Mouse (Mus musculus): Measurements from ENCODE around the gene Srgap2.
A peak's percentile ranks its signal among the peaks of the same experiment; 100 is the strongest.

The Srgap2 gene

GRCm38 (mm10) chr1:131473631-131474118 lies 53.5 kb downstream of the Srgap2 start:
- no peak for DNase-seq (ENCODE audit: low read depth, low spot score)

GRCm38 (mm10) chr1:131470597-131470996 lies 56.6 kb downstream of the Srgap2 start:
- DNase-seq (ENCODE audit: low read depth, low spot score) = no peak

DNA sequence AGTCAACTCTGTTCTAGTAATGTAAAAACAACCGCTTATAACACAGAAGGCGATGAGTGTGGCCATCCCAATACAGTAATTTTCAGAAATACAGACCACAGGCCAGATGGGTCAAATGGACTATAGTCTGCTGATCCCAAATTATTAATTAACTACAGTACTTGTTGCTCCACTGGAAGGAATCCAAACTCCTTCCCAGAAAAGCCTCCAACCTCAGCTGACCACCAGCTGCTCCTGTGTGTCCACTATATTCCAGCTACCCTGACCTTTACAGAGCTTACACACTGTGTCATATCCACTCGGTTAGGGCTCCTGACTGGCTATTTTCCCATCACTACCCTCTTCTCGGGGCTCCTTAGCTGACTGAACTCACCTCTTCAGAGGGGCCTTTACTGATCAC lies 61.3 kb downstream of the Srgap2 start:
- DNase-seq (ENCODE audit: low read depth, low spot score) = no peak

DNA sequence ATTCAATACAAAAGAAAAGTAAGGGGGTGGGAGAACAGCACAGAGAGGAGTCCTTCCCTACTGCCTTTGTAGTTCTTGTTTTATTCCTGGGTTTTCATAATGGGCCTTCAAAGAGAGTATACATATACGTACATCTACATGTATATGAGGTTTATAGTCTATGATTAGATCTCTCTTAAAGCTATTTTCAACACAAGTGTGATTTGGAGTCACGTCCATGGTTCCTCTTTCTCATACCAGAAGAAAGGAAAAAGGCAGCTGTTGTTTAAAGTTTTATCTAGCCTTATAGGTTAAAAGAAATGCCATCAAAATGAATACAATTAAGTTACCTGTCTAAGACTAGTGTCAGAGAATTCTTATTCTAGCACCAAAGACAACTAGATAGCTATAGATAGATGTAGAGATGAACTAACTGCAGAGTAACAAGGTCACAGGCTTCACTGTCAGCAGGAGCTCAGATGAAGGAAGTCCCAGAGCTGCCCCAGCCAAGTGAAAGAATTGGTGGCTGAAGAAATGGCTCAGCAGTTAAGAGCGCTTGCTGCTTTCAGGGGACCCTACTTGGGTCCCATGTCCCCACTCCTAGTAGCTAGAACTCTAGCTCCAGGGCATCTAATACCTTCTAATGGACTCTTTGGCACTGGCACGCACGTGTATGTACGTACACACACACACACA lies 63.1 kb downstream of the Srgap2 start:
- DNase-seq (ENCODE audit: low read depth, low spot score) = no peak

DNA sequence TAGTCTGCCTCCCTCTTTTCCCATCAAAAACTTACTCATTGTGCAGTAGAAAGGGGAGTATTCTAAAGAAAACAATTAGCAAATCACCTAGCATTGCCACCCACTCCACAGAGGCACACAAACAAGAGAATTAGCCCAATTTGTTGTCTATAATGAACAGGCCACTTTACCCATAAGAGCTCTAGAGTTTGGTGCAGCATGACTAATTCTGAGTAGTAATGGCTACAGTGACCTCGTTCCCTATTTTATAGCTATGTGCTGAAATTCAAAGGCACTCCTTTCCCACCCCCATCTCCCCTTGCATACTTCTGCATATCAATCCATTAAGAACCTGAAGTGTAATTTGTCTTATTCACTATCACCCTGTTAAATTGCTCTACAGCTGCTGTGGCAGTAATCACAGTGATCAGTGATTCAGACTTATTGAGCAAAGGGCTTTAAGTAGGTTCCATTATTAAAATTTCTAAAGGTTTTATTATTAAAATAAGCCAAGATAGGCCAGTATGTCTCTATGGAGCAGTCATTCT lies 64.5 kb downstream of the Srgap2 start:
- DNase-seq (ENCODE audit: low read depth, low spot score) = no peak

- DNase-seq (ENCODE audit: low read depth, low spot score) = no peak
These were observed 66.1 kb downstream of the Srgap2 start for GRCm38 (mm10) chr1:131460914-131461530.

DNA sequence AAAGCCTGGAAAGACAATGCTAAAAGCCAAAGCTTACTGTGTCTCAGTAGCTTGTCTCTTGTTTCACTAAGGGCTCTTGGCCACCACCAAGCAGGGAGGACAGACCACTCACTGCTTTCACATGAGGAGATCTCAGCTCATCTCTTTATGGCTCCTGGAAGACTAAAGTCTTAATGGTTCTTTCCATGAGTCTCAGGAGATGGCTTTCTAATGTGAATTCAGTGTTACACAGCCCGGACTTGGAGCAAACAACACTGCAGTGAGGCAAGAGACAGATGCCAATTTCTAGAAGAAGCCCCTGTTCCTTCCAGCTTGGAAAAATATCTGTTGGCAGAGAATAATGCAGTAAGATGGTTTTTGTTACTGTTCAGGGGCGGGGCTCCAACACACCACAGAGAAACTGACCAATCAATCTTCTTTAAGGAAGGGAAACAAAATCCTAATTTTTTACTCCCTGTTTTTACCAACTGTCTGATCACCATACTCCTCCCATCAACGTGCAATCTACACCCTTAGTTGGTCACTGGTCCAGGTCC lies 71.7 kb downstream of the Srgap2 start:
- DNase-seq (ENCODE audit: low read depth, low spot score) = no peak

GRCm38 (mm10) chr1:131454386-131454785 lies 72.8 kb downstream of the Srgap2 start:
- DNase-seq (ENCODE audit: low read depth, low spot score) = no peak

DNA sequence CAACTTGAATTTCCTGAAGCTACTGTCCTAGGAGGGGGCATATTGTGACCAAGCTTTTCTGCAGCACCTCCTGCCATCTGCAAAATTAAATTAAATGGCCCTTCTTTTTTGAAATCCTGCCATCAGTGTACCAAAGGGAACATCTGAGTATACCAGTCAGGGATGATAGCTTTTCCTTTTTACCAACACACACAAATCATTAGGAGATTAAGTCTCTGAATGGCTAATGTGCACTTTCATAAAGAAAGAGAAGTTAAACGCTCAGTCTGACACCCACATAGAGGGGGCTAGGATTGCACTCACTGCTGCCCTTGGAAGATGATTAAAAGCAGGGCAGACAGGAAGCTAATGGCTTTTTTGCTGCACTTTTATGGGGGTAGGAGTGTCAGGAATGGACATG lies 73.8 kb downstream of the Srgap2 start:
- DNase-seq (ENCODE audit: low read depth, low spot score) = no peak

- no peak for DNase-seq (ENCODE audit: low read depth, low spot score)
These were observed 78.8 kb downstream of the Srgap2 start for GRCm38 (mm10) chr1:131448373-131448772.

DNA sequence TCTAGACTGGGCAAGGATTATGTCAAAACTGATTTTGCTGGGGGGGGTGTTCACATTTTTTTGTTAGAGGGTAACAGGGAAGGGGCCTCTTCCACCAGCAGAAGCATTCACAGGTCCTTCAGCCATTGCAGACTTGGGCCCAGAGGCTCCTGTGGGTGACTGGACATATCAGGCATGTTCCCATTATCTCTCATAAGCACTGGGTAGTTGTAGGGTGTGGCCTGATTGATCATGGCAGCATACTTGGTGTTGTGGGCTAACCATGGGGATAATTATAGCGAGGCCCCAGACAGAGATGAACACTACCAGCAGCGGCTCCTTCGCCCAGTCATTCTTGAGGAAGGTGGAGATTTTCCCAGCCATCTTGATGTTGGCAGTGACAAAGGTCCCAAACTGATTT lies 79.8 kb downstream of the Srgap2 start:
- no peak for DNase-seq (ENCODE audit: low read depth, low spot score)

DNA sequence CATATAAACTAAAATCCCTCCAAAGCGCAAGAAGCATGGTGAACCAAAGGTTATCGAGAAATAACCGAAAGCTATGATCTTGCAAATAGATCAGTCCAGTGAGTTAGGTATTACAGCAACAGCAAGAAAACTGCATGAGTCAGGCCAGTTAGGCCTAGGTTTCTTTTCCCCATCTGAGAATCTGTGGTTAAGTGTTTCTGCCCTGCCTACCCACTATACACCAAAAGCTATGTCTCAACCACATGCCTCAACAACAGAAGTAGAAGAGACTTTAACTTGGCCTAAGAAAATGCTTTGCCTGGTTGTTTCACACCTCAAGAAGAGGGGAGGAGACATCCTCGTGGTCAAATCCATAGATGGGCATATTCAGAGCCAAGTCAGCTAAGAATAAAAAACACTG lies 80.6 kb downstream of the Srgap2 start:
- no peak for DNase-seq (ENCODE audit: low read depth, low spot score)

DNA sequence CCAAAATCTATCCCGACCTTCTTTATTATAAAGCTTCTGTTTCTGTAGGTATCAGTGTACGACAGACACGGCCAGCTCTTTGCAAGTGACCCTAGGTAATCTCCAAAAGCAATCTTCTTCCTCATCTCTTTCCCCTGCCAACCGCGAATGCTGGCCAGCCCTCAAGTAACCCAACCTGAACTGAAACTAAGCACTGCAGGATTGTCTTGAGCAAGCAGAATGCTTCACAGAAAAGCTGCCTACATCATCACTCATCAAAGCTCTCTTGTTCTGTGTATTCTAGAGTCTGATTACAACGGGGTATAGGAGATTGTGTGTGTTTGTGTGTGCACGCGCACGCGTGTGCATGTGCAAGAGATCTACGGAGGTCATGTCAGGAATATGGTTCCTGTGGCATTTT lies 88.6 kb downstream of the Srgap2 start:
- DNase-seq (ENCODE audit: low read depth, low spot score) = no peak

- DNase-seq (ENCODE audit: low read depth, low spot score) = no peak
These were observed 89.2 kb downstream of the Srgap2 start for GRCm38 (mm10) chr1:131437975-131438374.

GRCm38 (mm10) chr1:131436609-131437008 lies 90.5 kb downstream of the Srgap2 start:
- DNase-seq (ENCODE audit: low read depth, low spot score) = no peak

GRCm38 (mm10) chr1:131431456-131432246 lies 95.5 kb downstream of the Srgap2 start:
- peak; percentile 35 for DNase-seq (ENCODE audit: low read depth, low spot score)

GRCm38 (mm10) chr1:131427140-131427821 lies 99.9 kb downstream of the Srgap2 start:
- DNase-seq (ENCODE audit: low read depth, low spot score) = peak; percentile 71

GRCm38 (mm10) chr1:131423061-131423460 lies 104.1 kb downstream of the Srgap2 start:
- DNase-seq (ENCODE audit: low read depth, low spot score) = no peak

GRCm38 (mm10) chr1:131421113-131421512 lies 106.0 kb downstream of the Srgap2 start:
- no peak for DNase-seq (ENCODE audit: low read depth, low spot score)

- no peak for DNase-seq (ENCODE audit: low read depth, low spot score)
These were observed 106.5 kb downstream of the Srgap2 start for GRCm38 (mm10) chr1:131420660-131421059.

DNA sequence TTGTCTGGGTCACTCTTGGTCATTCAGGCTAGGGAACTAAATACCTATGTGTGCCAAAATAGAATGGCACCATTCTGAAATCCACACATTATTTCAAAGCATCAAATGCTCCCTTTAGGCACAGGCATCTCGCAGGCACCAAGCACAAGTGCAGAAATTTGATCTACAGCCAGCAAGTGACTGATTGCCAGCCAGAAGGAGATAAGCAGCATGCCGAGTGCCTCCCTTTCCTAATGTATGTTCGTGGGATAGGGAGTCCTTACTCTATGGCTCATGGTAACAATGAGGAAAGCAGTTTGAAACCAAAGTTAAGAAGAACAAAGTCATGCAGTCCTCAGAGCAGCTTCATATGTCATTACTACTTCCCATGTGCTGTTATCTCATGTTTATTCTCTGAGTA lies 107.8 kb downstream of the Srgap2 start:
- no peak for DNase-seq (ENCODE audit: low read depth, low spot score)

Measured in forelimb bud, embryonic 11.5 days (tissue).